Mouse (Mus musculus): ENCODE measurements around the gene Crat. TPM values are rescaled to one million over a fixed set of nuclear protein-coding genes. Genes with fewer than 3 reads are reported as not detected.
A peak's percentile ranks its signal among the peaks of the same experiment; 100 is the strongest.
"Not testable (repeated sequence)": the region's sequence is repeated elsewhere in the genome, so short reads cannot be mapped to it uniquely, and the experiment has no call there.

Gene Crat
- polyA plus RNA-seq, 1 experiment from 2014 or later: 27.7 TPM

- no peaks in the 10 kb centered on the region for H3K9me3 ChIP-seq (ENCODE audit: control insufficient read depth, low read length)
- WGBS: 55% methylated on average over 5 of the region's 5 CpGs
- peaks cover 51% of the 10 kb centered on the region for H3K36me3 ChIP-seq (ENCODE audit: control insufficient read depth, insufficient read depth, low read length)
- no peaks in the 10 kb centered on the region for H3K27me3 ChIP-seq (ENCODE audit: control insufficient read depth, insufficient read depth, low read length)
- no peak overlapping the region for H3K27ac ChIP-seq (ENCODE audit: low read depth, low read length)
- H3K9ac ChIP-seq (replicated peaks; ENCODE audit: low read depth, low read length): no peak overlapping the region
- H3K4me1 ChIP-seq (ENCODE audit: control insufficient read depth, insufficient read depth, low read length): peaks cover 9% of the 10 kb centered on the region
- H3K4me3 ChIP-seq (ENCODE audit: low read depth, low read length): no peak overlapping the region
- no peak overlapping the region for H3K4me2 ChIP-seq (ENCODE audit: low read depth, low read length)
- ATAC-seq (ENCODE audit: low read depth): peak; percentile 65; the same call in 1 of the 2 replicates
Observed at GRCm38 (mm10) chr2:30435326-30436155, 19.9 kb upstream of the Crat start.

GRCm38 (mm10) chr2:30429156-30429555 lies 13.5 kb upstream of the Crat start:
- Histone ChIP-seq H3K4me2 (ENCODE audit: low read depth, low read length) (no peak overlapping the region), H3K9ac (replicated peaks; ENCODE audit: low read depth, low read length) (no peak overlapping the region), H3K27ac (ENCODE audit: low read depth, low read length) (no peak overlapping the region), H3K4me3 (ENCODE audit: low read depth, low read length) (no peak overlapping the region), H3K9me3 (ENCODE audit: control insufficient read depth, low read length) (no peaks in the 10 kb centered on the region), H3K4me1 (ENCODE audit: control insufficient read depth, insufficient read depth, low read length) (no peaks in the 10 kb centered on the region), H3K36me3 (ENCODE audit: control insufficient read depth, insufficient read depth, low read length) (peaks cover 55% of the 10 kb centered on the region), H3K27me3 (ENCODE audit: control insufficient read depth, insufficient read depth, low read length) (no peaks in the 10 kb centered on the region)
- no peak for ATAC-seq (ENCODE audit: low read depth)

- Histone ChIP-seq H3K9me3 (ENCODE audit: control insufficient read depth, low read length) (no peaks in the 10 kb centered on the region), H3K4me2 (ENCODE audit: low read depth, low read length) (no peak overlapping the region), H3K4me3 (ENCODE audit: low read depth, low read length) (no peak overlapping the region), H3K27me3 (ENCODE audit: control insufficient read depth, insufficient read depth, low read length) (no peaks in the 10 kb centered on the region), H3K36me3 (ENCODE audit: control insufficient read depth, insufficient read depth, low read length) (no peaks in the 10 kb centered on the region; the same call in 1 of the 2 replicates), H3K27ac (ENCODE audit: low read depth, low read length) (no peak overlapping the region), H3K4me1 (ENCODE audit: control insufficient read depth, insufficient read depth, low read length) (peaks cover 17% of the 10 kb centered on the region; the same call in 1 of the 2 replicates), H3K9ac (replicated peaks; ENCODE audit: low read depth, low read length) (no peak overlapping the region)
- WGBS: 45% methylated on average over 4 of the region's 4 CpGs
- ATAC-seq (ENCODE audit: low read depth): peak; percentile 23; the same call in 1 of the 2 replicates
Observed at GRCm38 (mm10) chr2:30421432-30421831, 5.8 kb upstream of the Crat start.

- Histone ChIP-seq H3K9ac (replicated peaks; ENCODE audit: low read depth, low read length) (no peak overlapping the region), H3K9me3 (ENCODE audit: control insufficient read depth, low read length) (no peaks in the 10 kb centered on the region), H3K4me3 (ENCODE audit: low read depth, low read length) (no peak overlapping the region), H3K36me3 (ENCODE audit: control insufficient read depth, insufficient read depth, low read length) (no peaks in the 10 kb centered on the region), H3K4me1 (ENCODE audit: control insufficient read depth, insufficient read depth, low read length) (peaks cover 22% of the 10 kb centered on the region), H3K27me3 (ENCODE audit: control insufficient read depth, insufficient read depth, low read length) (no peaks in the 10 kb centered on the region), H3K4me2 (ENCODE audit: low read depth, low read length) (peak overlapping the region; percentile 6; the same call in 1 of the 2 replicates), H3K27ac (ENCODE audit: low read depth, low read length) (peak overlapping the region; percentile 39; the same call in 1 of the 2 replicates)
- 17% methylated on average over 10 of the region's 10 CpGs for WGBS
- ATAC-seq (ENCODE audit: low read depth): no peak
Observed at GRCm38 (mm10) chr2:30419112-30419511, 3.5 kb upstream of the Crat start.

- no peak overlapping the region for H3K9ac ChIP-seq (replicated peaks; ENCODE audit: low read depth, low read length)
- no peak overlapping the region for H3K27ac ChIP-seq (ENCODE audit: low read depth, low read length)
- peaks cover 27% of the 10 kb centered on the region for H3K4me1 ChIP-seq (ENCODE audit: control insufficient read depth, insufficient read depth, low read length)
- no peaks in the 10 kb centered on the region for H3K27me3 ChIP-seq (ENCODE audit: control insufficient read depth, insufficient read depth, low read length)
- no peaks in the 10 kb centered on the region for H3K9me3 ChIP-seq (ENCODE audit: control insufficient read depth, low read length)
- no peaks in the 10 kb centered on the region for H3K36me3 ChIP-seq (ENCODE audit: control insufficient read depth, insufficient read depth, low read length)
- H3K4me2 ChIP-seq (ENCODE audit: low read depth, low read length): peak overlapping the region; percentile 26; the same call in 1 of the 2 replicates
- no peak overlapping the region for H3K4me3 ChIP-seq (ENCODE audit: low read depth, low read length)
- 69% methylated on average over 6 of the region's 6 CpGs for WGBS
- no peak for ATAC-seq (ENCODE audit: low read depth)
Observed at GRCm38 (mm10) chr2:30418259-30418658, 2.6 kb upstream of the Crat start.

GRCm38 (mm10) chr2:30417595-30418165 lies 2.1 kb upstream of the Crat start:
- Histone ChIP-seq H3K9ac (replicated peaks; ENCODE audit: low read depth, low read length) (no peak overlapping the region), H3K36me3 (ENCODE audit: control insufficient read depth, insufficient read depth, low read length) (no peaks in the 10 kb centered on the region), H3K27ac (ENCODE audit: low read depth, low read length) (no peak overlapping the region), H3K9me3 (ENCODE audit: control insufficient read depth, low read length) (no peaks in the 10 kb centered on the region), H3K4me2 (ENCODE audit: low read depth, low read length) (peak overlapping the region; percentile 1; the same call in 1 of the 2 replicates), H3K4me3 (ENCODE audit: low read depth, low read length) (no peak overlapping the region), H3K27me3 (ENCODE audit: control insufficient read depth, insufficient read depth, low read length) (no peaks in the 10 kb centered on the region), H3K4me1 (ENCODE audit: control insufficient read depth, insufficient read depth, low read length) (peaks cover 27% of the 10 kb centered on the region)
- ATAC-seq (ENCODE audit: low read depth): no peak
- 67% methylated on average over 5 of the region's 5 CpGs for WGBS

GRCm38 (mm10) chr2:30417154-30417553 lies 1.5 kb upstream of the Crat start:
- Histone ChIP-seq H3K4me3 (ENCODE audit: low read depth, low read length) (peak overlapping the region; percentile 84; the same call in 1 of the 2 replicates), H3K4me2 (ENCODE audit: low read depth, low read length) (peak overlapping the region; percentile 71; the same call in 1 of the 2 replicates), H3K4me1 (ENCODE audit: control insufficient read depth, insufficient read depth, low read length) (peaks cover 27% of the 10 kb centered on the region)
- H3K9ac ChIP-seq (replicated peaks; ENCODE audit: low read depth, low read length); H3K36me3 ChIP-seq (ENCODE audit: control insufficient read depth, insufficient read depth, low read length); H3K9me3 ChIP-seq (ENCODE audit: control insufficient read depth, low read length); H3K27me3 ChIP-seq (ENCODE audit: control insufficient read depth, insufficient read depth, low read length); H3K27ac ChIP-seq (ENCODE audit: low read depth, low read length); ATAC-seq (ENCODE audit: low read depth): not testable (repeated sequence)
- WGBS: 81% methylated on average over 6 of the region's 6 CpGs

GRCm38 (mm10) chr2:30416649-30416965 lies 994 bp upstream of the Crat start:
- no peak for ATAC-seq (ENCODE audit: low read depth)

More at GRCm38 (mm10) chr2:30416649-30416965, 994 bp upstream of the Crat start:
- Histone ChIP-seq H3K4me2 (ENCODE audit: low read depth, low read length) (peak overlapping the region; percentile 71), H3K27ac (ENCODE audit: low read depth, low read length) (peak overlapping the region; percentile 96), H3K27me3 (ENCODE audit: control insufficient read depth, insufficient read depth, low read length) (no peaks in the 10 kb centered on the region), H3K4me1 (ENCODE audit: control insufficient read depth, insufficient read depth, low read length) (peaks cover 27% of the 10 kb centered on the region), H3K36me3 (ENCODE audit: control insufficient read depth, insufficient read depth, low read length) (0 out of 2 replicates have a peak, but pooled peaks cover 4% of the 10 kb centered on the region), H3K9ac (replicated peaks; ENCODE audit: low read depth, low read length) (peak overlapping the region; percentile 89), H3K9me3 (ENCODE audit: control insufficient read depth, low read length) (no peaks in the 10 kb centered on the region), H3K4me3 (ENCODE audit: low read depth, low read length) (peak overlapping the region; percentile 84)
- WGBS: 0% methylated on average over 7 of the region's 7 CpGs
